Mouse (Mus musculus): ENCODE data around the gene F11.

GRCm38 (mm10) chr8:45310967-45311366, 49.1 kb upstream of the F11 start:
- TF ChIP-seq CTCF (IDR thresholded peaks at IDR 0.05; ENCODE audit: low read depth, low read length) (no peak), POLR2A (IDR thresholded peaks at IDR 0.05; ENCODE audit: borderline replicate concordance, low read depth, low read length) (no peak)
